Mouse (Mus musculus) heart, postnatal 36 days (tissue): ENCODE data around the gene Lgr6. TPM values are rescaled to one million over a fixed set of nuclear protein-coding genes. Genes with fewer than 3 reads are reported as not detected.

Experiments used
- DNase-seq, 2 experiments: peaks; one replicate each; pipeline ENCODE4 v3.0.0; 2021 to 2022
- intact Hi-C: fragments of 180-260 bp; cut with DNase I; formaldehyde crosslinking; loops from one replicate; pipeline ENCODE4 v1.15.1; 2025
- total RNA-seq, 2 experiments: library from RNA; stranded (reverse); gene quantifications; 2 replicates each; pipeline ENCODE4 v1.2.3; 2021

Gene Lgr6
- total RNA-seq = 10 to 100 TPM; 15.6 to 19.8 TPM

DNA sequence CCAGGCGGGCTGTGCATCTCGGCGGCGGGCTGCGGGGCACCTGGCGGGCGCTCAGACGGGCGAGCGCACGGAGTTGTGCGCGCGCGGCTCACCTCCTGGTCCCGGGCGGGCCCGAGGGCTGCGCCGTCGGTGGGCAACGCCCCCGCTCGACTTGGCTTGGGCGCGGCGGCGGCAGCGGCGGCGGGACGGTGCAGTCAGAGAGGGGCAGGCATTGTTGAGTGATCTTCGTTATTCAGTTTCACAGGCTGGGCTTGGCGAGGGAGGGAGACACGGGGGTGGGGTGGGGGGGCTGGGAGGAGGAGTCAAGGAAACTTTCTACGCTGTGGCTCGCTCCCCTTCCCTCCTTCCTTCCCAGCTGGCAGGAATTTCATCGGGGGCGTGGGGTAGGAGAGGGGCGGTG, at the start of gene Lgr6:
Lgr6 (minus strand) TSS at position 153 of the 400 bp plus-strand sequence.
- no peak for DNase-seq
- intact Hi-C loops = loop anchor here (5.0 kb wide), 2 partner anchors 73 to 133 kb away; no protein-coding TSS in a partner anchor

DNA sequence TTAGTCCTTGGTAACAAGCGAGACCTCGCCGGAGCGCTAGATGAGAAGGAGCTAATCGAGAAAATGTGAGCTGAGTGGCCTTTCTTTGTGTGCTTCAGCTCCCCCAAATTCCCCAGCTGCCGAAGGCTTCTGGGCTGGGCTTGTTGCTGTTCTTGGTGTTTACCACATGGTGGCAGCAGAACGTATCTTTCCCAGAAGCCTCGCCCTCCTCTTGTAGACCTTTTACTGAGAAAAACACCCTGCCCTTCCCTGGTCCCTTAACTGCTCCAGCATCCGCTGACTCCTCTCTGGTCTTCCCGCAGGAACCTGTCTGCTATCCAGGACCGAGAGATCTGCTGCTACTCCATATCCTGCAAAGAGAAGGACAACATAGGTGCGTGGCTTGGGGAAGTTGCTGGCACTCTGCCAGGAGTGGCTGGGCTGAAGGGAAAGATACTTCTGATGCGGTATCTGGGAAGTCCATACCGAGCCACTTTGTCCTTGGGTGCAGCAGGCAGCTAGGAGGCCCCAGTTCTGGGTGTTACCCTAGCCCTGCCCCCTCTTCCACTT, 49.4 kb upstream of the Lgr6 start:
- peak; percentile 67 to 81 for DNase-seq
- intact Hi-C loops = loop anchor here (1.0 kb wide), 2 partner anchors 104 to 214 kb away; partner anchors contain the start of gene Elf3

GRCm38 (mm10) chr1:135154011-135154410, 48.9 kb upstream of the Lgr6 start:
- DNase-seq = no peak
- intact Hi-C loops = loop anchor here (1.0 kb wide), 2 partner anchors 104 to 214 kb away; partner anchors contain the start of gene Elf3

GRCm38 (mm10) chr1:135148996-135149395, 43.9 kb upstream of the Lgr6 start:
- no peak for DNase-seq
- intact Hi-C loops = no loop called here

GRCm38 (mm10) chr1:135148476-135148875, 43.4 kb upstream of the Lgr6 start:
- no peak for DNase-seq
- intact Hi-C loops = no loop called here

DNA sequence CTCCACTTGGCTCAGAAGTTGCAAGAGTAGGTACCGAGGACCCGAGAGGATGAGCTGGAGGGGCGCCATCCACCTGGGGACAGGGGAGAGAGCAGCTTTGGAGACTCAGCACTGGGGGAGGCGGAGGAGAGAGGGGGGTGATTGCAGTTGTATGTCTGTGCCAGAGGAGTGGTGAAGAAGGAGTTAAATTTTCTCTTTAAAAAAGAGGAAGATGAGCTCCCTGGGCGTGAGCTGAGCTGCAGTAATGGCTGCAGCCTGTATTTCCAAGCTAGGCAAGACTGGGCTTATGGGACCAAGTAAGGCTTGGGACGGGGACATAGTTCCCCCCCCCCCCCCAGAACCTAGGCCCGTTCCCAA, 42.6 kb upstream of the Lgr6 start:
- intact Hi-C loops = no loop called here

GRCm38 (mm10) chr1:135146946-135147701, 42.0 kb upstream of the Lgr6 start:
- intact Hi-C loops = no loop called here
- peak; percentile 84 to 89 for DNase-seq

More for the DNA sequence above, 42.6 kb upstream of the Lgr6 start:
- DNase-seq = no peak

- peak; percentile 86 to 88 for DNase-seq
- intact Hi-C loops = no loop called here
These were observed 41.2 kb upstream of the Lgr6 start, which contains the start of gene Arl8a for GRCm38 (mm10) chr1:135146077-135146945. Gene Arl8a, plus strand, starts transcription at chr1:135146824.

- no peak for DNase-seq
- intact Hi-C loops = no loop called here
These were observed 38.9 kb upstream of the Lgr6 start for GRCm38 (mm10) chr1:135143940-135144339.

DNA sequence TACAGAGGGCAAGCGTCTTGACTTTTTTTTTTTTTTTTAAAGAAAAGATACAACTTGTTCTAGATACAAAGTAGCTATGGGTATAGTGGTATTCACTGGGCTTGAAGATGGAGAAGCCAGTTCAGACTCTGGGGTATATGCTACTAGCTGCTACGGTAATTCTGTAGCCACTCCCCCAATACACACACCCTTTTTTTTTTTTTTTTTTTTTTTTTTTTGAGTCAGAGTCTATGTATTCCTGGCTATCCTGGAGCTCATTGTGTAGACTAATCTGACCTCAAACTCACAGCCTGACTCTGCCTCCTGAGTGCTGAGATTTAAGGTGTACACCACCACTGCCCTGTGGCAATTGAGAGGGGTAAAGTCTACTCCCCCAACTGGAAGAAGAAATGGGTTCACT, 37.4 kb upstream of the Lgr6 start:
- no peak for DNase-seq
- intact Hi-C loops = no loop called here

DNA sequence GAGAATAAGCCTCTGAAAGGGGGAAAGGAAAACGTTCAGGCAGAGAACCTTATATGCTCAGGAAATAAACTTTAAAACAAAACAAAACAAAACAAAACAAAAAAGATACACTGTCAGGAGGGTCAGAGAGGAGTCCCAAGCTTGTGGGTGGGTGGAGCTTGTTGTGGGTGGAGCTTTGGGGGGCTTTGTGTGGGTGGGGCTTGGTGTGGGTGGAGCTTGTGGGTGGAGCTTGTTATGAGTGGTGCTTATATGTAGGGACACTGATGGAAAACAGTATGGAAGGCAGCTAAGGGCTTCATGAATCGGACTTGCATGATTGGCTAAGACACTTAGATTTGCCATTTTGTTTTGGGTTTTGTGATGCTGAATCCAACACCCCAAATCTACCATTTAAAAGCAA, 34.8 kb upstream of the Lgr6 start:
- intact Hi-C loops = no loop called here
- no peak for DNase-seq

DNA sequence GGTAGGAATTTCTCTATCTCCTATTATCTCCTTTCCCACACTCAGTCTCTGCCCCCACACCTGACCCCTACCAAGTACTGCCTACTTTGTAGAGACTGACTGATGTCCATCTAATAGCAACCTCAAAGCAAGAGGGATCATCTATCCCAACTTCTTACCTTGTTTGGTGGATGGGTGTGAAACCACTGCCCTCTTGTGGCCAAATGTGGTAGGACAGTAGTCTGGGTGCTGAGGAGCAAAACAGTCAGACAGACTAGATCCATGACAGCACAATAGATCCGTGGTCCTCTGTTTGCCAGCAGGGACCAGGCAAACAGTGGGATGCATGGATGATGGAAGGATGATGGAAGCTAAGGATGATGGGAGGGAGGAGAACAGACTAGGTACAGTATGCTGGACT, 31.4 kb upstream of the Lgr6 start:
- DNase-seq = peak; percentile 65 to 79
- intact Hi-C loops = loop anchor here (1.0 kb wide), 1 partner anchor 26 kb away; no protein-coding TSS in a partner anchor

- DNase-seq = no peak
- intact Hi-C loops = no loop called here
These were observed 30.2 kb upstream of the Lgr6 start for GRCm38 (mm10) chr1:135135111-135135787.

DNA sequence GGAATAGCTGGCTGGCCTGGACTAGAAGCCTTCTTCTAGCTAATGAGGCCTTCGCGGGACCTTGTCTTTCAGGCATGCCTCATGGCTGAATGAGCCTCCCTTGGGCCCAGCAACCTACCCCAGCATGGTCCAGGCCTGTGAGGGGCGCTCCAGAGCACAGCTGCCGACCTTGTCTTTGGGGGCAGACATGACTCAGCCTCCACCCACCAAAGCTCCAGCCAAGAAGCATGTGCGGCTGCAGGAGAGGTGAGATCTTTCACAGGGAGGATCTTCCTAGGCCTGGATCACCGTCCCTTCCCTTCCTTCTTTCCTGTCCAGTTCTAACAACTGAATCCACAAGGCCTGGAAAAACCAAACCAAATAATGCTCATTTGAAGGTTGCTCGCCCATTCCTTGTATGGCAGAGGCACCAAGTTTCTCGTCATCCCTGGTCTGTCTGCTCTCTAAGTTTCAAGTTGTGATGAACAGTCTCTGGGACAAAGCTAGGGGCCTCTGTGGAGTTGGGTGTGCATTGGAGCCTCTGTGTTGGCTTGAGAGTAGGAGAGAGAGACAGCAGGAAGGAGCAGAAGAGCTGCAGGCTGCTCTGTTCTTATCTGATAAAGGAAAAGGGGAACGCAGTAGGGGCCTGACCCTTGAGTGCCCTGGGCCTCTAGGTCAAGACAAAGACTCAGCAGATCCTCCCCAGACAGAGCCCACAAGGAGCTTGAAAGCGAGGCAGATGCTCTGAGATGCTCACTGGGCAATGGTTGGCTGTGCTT, 28.8 kb upstream of the Lgr6 start:
- DNase-seq = no peak
- intact Hi-C loops = no loop called here

DNA sequence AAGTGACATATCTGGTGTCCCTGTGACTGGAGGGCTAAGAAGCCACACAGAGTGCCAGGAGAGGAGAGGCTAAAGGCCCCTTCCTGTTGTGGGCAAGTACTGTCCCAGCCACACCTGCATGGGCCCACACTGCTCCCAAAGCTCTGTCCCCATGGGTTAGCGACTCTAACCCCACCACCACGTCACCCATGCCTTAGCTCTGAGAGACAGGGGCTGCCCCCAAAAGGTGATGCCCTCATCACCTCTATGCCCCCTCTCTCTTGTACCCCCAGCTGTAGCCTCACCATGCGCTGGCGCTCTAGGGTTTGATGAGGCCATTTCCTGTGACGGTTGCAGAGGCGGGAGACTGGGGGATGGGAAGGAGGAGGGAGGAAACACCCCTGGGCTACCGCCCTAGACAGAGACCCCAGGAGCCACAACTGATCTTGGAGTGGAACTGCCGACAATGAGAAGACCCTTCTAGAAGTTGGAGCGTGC, 27.9 kb upstream of the Lgr6 start:
- no peak for DNase-seq
- intact Hi-C loops = no loop called here

DNA sequence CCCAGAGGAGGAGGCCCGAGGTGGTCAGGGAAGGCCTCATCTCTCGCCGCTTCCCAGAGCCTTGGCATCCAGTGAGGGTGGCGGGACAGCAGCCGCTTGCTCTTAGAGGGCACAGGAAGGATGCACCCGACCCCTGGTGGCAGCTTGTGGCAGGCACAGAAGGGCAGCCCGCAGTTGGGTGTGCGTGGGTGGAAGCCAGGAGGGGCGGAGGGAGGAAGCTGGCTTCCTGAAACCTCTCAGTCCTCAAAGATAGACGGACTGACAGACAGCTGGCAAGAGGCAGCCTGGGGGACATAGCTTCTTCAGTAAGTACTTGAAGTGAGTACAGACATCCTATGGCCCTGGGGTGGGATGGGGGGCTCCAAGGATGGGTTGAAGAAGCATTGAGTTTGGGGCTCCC, 27.4 kb upstream of the Lgr6 start, which contains the start of gene Ptpn7:
Ptpn7 (plus strand) TSS at position 228 of the 400 bp plus-strand sequence.
- intact Hi-C loops = no loop called here
- peak; percentile 63 to 68 for DNase-seq

GRCm38 (mm10) chr1:135131560-135131959, 26.5 kb upstream of the Lgr6 start:
- intact Hi-C loops = no loop called here
- DNase-seq = no peak

- intact Hi-C loops = no loop called here
- DNase-seq = peak in 1 of 2 experiments; percentile 38
These were observed 26.0 kb upstream of the Lgr6 start for GRCm38 (mm10) chr1:135131034-135131433.

DNA sequence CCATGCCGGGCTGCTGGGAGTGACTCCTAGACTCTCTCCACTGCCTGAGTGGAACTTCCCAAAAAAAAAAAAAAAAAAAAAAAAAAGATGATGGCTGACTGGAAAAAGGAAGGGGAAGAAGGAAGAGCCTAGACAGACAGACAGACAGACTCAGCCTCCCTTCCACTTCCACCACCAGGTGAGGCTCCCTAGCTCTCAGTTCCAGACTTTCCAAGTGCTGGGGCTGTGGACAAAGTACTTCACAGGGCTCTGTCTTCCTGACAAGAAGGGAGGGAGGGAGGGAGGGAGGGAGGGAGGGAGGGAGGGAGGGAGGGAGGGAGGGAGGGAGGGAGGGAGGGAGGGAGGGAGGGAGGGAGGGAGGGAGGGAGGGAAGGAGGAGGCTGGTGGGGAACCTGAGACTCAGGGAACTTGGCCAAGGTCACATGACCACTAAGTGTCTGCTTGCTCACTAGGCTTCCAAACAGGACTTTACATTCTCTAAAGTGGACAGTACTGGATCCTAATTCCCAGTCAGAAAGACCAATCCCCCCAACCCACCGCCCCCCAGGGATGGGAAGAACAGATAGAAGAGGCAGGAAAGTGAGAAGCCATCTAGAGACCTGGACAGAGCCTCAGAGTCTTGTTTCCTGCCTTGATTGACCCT, 25.4 kb upstream of the Lgr6 start:
- intact Hi-C loops = no loop called here
- no peak for DNase-seq
